8 mouse cellular contexts compared by ENCODE assay signal in genomic region chr16:16303888-16304287, GRCm38 (mm10). TPM values are rescaled to one million over a fixed set of nuclear protein-coding genes. Genes with fewer than 3 reads are reported as not detected.
DNase-seq lines count a peak whose midpoint lies in the region; ATAC-seq and TF ChIP-seq lines count a peak whose summit lies in the region.

No protein-coding gene starts in this region.

- peak overlapping the region; percentile 53 for H3K27ac ChIP-seq in ES-Bruce4 (ENCODE audit: insufficient read depth, low read length)
- H3K27ac ChIP-seq in forebrain, embryonic 12.5 days: no peak overlapping the region
- H3K27ac ChIP-seq in liver, postnatal 0 days (ENCODE audit: low read depth): no peak overlapping the region; the same call in 1 of the 2 replicates

- no peak for TF ChIP-seq POLR2A in ES-Bruce4 (IDR thresholded peaks at IDR 0.05; ENCODE audit: insufficient read depth, low read length)

- ATAC-seq in CD4-positive, CD25-positive, alpha-beta regulatory T cell, adult 4 months: no peak
- ATAC-seq in forebrain, embryonic 12.5 days (ENCODE audit: low FRiP score): no peak
- no peak for ATAC-seq in liver, postnatal 0 days

- peak overlapping the region; percentile 30 for H3K4me3 ChIP-seq in ES-Bruce4 (ENCODE audit: low read depth, low read length)
- H3K4me3 ChIP-seq in forebrain, embryonic 12.5 days (replicated peaks): peak overlapping the region; percentile 95
- peak overlapping the region; percentile 84 for H3K4me3 ChIP-seq in liver, postnatal 0 days (ENCODE audit: low read depth, low read length)

- TF ChIP-seq CTCF in ES-Bruce4 (IDR thresholded peaks at IDR 0.05; ENCODE audit: low read depth, low read length): no peak
- TF ChIP-seq CTCF in liver, postnatal 0 days (IDR thresholded peaks at IDR 0.05; ENCODE audit: low read depth): peak; percentile 41; the same call in 1 of the 2 replicates

- no peaks in the 10 kb centered on the region for H3K9me3 ChIP-seq in ES-Bruce4 (replicated peaks; ENCODE audit: control insufficient read depth, insufficient read depth, low read length, poor library complexity, severe bottlenecking)
- no peaks in the 10 kb centered on the region for H3K9me3 ChIP-seq in forebrain, embryonic 12.5 days
- H3K9me3 ChIP-seq in liver, postnatal 0 days (ENCODE audit: low read length): no peaks in the 10 kb centered on the region

- peaks cover 32% of the 10 kb centered on the region for H3K36me3 ChIP-seq in ES-Bruce4 (ENCODE audit: control insufficient read depth, insufficient read depth, low read length, poor library complexity, severe bottlenecking)
- H3K36me3 ChIP-seq in forebrain, embryonic 12.5 days (replicated peaks): peaks cover 21% of the 10 kb centered on the region
- H3K36me3 ChIP-seq in liver, postnatal 0 days (replicated peaks; ENCODE audit: insufficient read depth, low read length): peaks cover 19% of the 10 kb centered on the region

- H3K27me3 ChIP-seq in ES-Bruce4 (ENCODE audit: control insufficient read depth, insufficient read depth, low read length, poor library complexity, severe bottlenecking): no peaks in the 10 kb centered on the region
- H3K27me3 ChIP-seq in forebrain, embryonic 12.5 days: no peaks in the 10 kb centered on the region
- no peaks in the 10 kb centered on the region for H3K27me3 ChIP-seq in liver, postnatal 0 days (ENCODE audit: insufficient read depth, low read length)

- peak overlapping the region; percentile 78 for H3K4me2 ChIP-seq in forebrain, embryonic 12.5 days
- peak overlapping the region; percentile 92 for H3K4me2 ChIP-seq in liver, postnatal 0 days (ENCODE audit: low read depth, low read length)

- peaks cover 2% of the 10 kb centered on the region for H3K4me1 ChIP-seq in ES-Bruce4 (ENCODE audit: control insufficient read depth, insufficient read depth, low read length)
- H3K4me1 ChIP-seq in forebrain, embryonic 12.5 days: peaks cover 15% of the 10 kb centered on the region
- H3K4me1 ChIP-seq in liver, postnatal 0 days (ENCODE audit: insufficient read depth): peaks cover 4% of the 10 kb centered on the region

- peak overlapping the region; percentile 93 for H3K9ac ChIP-seq in ES-Bruce4 (ENCODE audit: low read depth, poor library complexity, severe bottlenecking)
- peak overlapping the region; percentile 85 for H3K9ac ChIP-seq in forebrain, embryonic 12.5 days
- peak overlapping the region; percentile 82 for H3K9ac ChIP-seq in liver, postnatal 0 days (replicated peaks)

- peak; percentile 16 for DNase-seq in CD4-positive, CD25-positive, alpha-beta regulatory T cell, adult 2 months (ENCODE audit: low read depth, low spot score)
- DNase-seq in liver, postnatal 0 days: no peak
- no peak for DNase-seq in thymus, adult 18-20 months
- no peak for DNase-seq in cerebellum, postnatal 14 days
- DNase-seq in adrenal gland, adult 18-20 months (ENCODE audit: low spot score in 2 of 2): no peak

- TF ChIP-seq EP300 in ES-Bruce4 (IDR thresholded peaks at IDR 0.05; ENCODE audit: insufficient read depth, low read depth, low read length): no peak
- TF ChIP-seq EP300 in liver, postnatal 0 days (IDR thresholded peaks at IDR 0.05; ENCODE audit: low read depth): no peak

- WGBS in forebrain, embryonic 12.5 days: 21% methylated on average over 7 of the region's 7 CpGs
- WGBS in liver, postnatal 0 days (ENCODE audit: insufficient replicate concordance): 17% methylated on average over 7 of the region's 7 CpGs

RNA-seq across cellular contexts. Expression of gene Yars2, which starts 1.1 kb away (rescaled TPM):
- polyA plus RNA-seq in CD4-positive, CD25-positive, alpha-beta regulatory T cell, adult 4 months (2017; shearing (Covaris generic)): 1 to 10 TPM; 2.9 to 6.2 TPM
- 31.8 and 36.6 TPM in 2 replicates for polyA plus RNA-seq in ES-Bruce4 (2011; ENCODE audit: insufficient read depth, insufficient read length, low read depth, missing spikeins)
- polyA plus RNA-seq in forebrain, embryonic 12.5 days (2016; fragmentation: Nextera tagmentation; extraction: Ambion mirVana): 38.6 and 42.3 TPM in 2 replicates
- 17.8 and 18.7 TPM in 2 replicates for polyA plus RNA-seq in liver, postnatal 0 days (2015; fragmentation: Nextera tagmentation; extraction: Ambion mirVana)
- 10 to 100 TPM; 31.1 to 35.7 TPM for total RNA-seq in adrenal gland, adult 18-20 months (2021)

RNA-seq across cellular contexts. Expression of gene Dnm1l, which starts 54.9 kb away (rescaled TPM):
- polyA plus RNA-seq in CD4-positive, CD25-positive, alpha-beta regulatory T cell, adult 4 months (2017; shearing (Covaris generic)): 10 to 100 TPM; 52.8 to 56.9 TPM
- 210 and 221 TPM in 2 replicates for polyA plus RNA-seq in ES-Bruce4 (2011; ENCODE audit: insufficient read depth, insufficient read length, low read depth, missing spikeins)
- polyA plus RNA-seq in forebrain, embryonic 12.5 days (2016; fragmentation: Nextera tagmentation; extraction: Ambion mirVana): 77.8 and 80.5 TPM in 2 replicates
- 18.4 and 18.8 TPM in 2 replicates for polyA plus RNA-seq in liver, postnatal 0 days (2015; fragmentation: Nextera tagmentation; extraction: Ambion mirVana)
- total RNA-seq in adrenal gland, adult 18-20 months (2021): 10 to 100 TPM; 82.1 to 82.8 TPM

Comparison
In these comparisons a context has a peak if more than half of its experiments do, and no peak if none do; other contexts are left out.
1. H3K4me3 ChIP-seq: peak in every context shown above with its lines; median percentile 95 in forebrain, embryonic 12.5 days; 84 in liver, postnatal 0 days; 30 in ES-Bruce4.